Mouse (Mus musculus): Measurements from ENCODE around the gene Smyd1.
"Not testable (repeated sequence)": the region's sequence is repeated elsewhere in the genome, so short reads cannot be mapped to it uniquely, and the experiment has no call there.

Gene Smyd1

GRCm38 (mm10) chr6:71322491-71322921 lies 473 bp upstream of the Smyd1 start, which contains the start of gene Cd8b1:
TSS of gene Cd8b1 (plus strand) at chr6:71322788.
- DNase-seq = no peak

GRCm38 (mm10) chr6:71307486-71307885 lies 14.5 kb downstream of the Smyd1 start:
- no peak for DNase-seq

GRCm38 (mm10) chr6:71302097-71302731 lies 19.8 kb downstream of the Smyd1 start:
- DNase-seq = no peak

- peak; percentile 47 for DNase-seq
Measured at GRCm38 (mm10) chr6:71298751-71299150, 23.3 kb downstream of the Smyd1 start.

GRCm38 (mm10) chr6:71298051-71298450 lies 24.0 kb downstream of the Smyd1 start:
- no peak for DNase-seq

- DNase-seq = no peak
Measured at GRCm38 (mm10) chr6:71295303-71295702, 26.7 kb downstream of the Smyd1 start.

- peak; percentile 25 for DNase-seq
Measured at GRCm38 (mm10) chr6:71293509-71293908, 28.5 kb downstream of the Smyd1 start.

- peak; percentile 15 for DNase-seq
Measured at GRCm38 (mm10) chr6:71279418-71279817, 42.6 kb downstream of the Smyd1 start.

- DNase-seq = no peak
Measured at GRCm38 (mm10) chr6:71274621-71275020, 47.4 kb downstream of the Smyd1 start.

GRCm38 (mm10) chr6:71273715-71274114 lies 48.3 kb downstream of the Smyd1 start:
- DNase-seq = no peak

- no peak for DNase-seq
Measured at GRCm38 (mm10) chr6:71272316-71272741, 49.7 kb downstream of the Smyd1 start.

GRCm38 (mm10) chr6:71271389-71272315 lies 50.4 kb downstream of the Smyd1 start, which contains the start of gene Krcc1:
TSS of gene Krcc1 (plus strand) at chr6:71271677.
- peak; percentile 97 for DNase-seq

- DNase-seq = no peak
Measured at GRCm38 (mm10) chr6:71271057-71271388, 51.0 kb downstream of the Smyd1 start.

GRCm38 (mm10) chr6:71270301-71271056 lies 51.6 kb downstream of the Smyd1 start:
- DNase-seq = peak; percentile 72

GRCm38 (mm10) chr6:71269686-71270050 lies 52.4 kb downstream of the Smyd1 start:
- not testable (repeated sequence) for DNase-seq

GRCm38 (mm10) chr6:71268929-71269685 lies 52.9 kb downstream of the Smyd1 start:
- DNase-seq = peak; percentile 47

- not testable (repeated sequence) for DNase-seq
Measured at GRCm38 (mm10) chr6:71267603-71268002, 54.4 kb downstream of the Smyd1 start.

- no peak for DNase-seq
Measured at GRCm38 (mm10) chr6:71262142-71262833, 59.7 kb downstream of the Smyd1 start.

GRCm38 (mm10) chr6:71261060-71261459 lies 61.0 kb downstream of the Smyd1 start:
- no peak for DNase-seq

GRCm38 (mm10) chr6:71260051-71260640 lies 61.9 kb downstream of the Smyd1 start:
- no peak for DNase-seq

- no peak for DNase-seq
Measured at GRCm38 (mm10) chr6:71259166-71259565, 62.9 kb downstream of the Smyd1 start.
